Mouse (Mus musculus): Measurements from ENCODE around the gene Kif26b. TPM values are rescaled to one million over a fixed set of nuclear protein-coding genes. Genes with fewer than 3 reads are reported as not detected.

Gene Kif26b
- total and polyA plus RNA-seq, 3 experiments, result 0.04 to 0.16 TPM; not detected in 1

DNA sequence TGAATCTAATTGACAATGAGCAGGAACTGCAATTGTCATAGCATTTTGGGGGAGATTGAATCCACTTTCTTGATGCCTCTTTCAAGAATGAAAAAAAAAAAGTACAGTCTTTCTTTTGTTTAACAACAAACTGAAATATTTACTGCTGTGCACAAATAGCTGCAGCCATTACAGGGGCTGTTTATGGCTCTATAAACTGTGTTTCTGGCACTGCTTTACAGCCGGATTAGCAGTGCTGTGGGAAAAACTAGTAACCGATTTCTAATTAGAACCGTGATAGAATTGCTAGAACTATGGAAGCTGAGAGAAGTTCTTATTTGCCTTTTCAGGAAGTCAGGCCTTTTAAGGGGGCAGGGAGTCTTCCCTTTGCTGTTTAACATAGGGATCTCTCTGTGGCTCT is 342.1 kb downstream of the Kif26b start:
- ATAC-seq (ENCODE audit: extremely low read depth, insufficient number of reproducible peaks, low FRiP score, poor library complexity, severe bottlenecking) (no peak), DNase-seq (ENCODE audit: low spot score) (no peak)
- peaks cover 11% of the 10 kb centered on the region for H3K27me3 ChIP-seq (ENCODE audit: insufficient read depth, low read length)
- H3K4me3 ChIP-seq (ENCODE audit: low read depth, low read length), result no peak overlapping the region
- TF ChIP-seq TAL1 (conservative IDR thresholded peaks at IDR 0.05; ENCODE audit: low read depth, low read length) (no peak), CTCF (IDR thresholded peaks at IDR 0.05; ENCODE audit: low read depth, low read length) (no peak), GATA2 (IDR thresholded peaks at IDR 0.05; ENCODE audit: borderline replicate concordance, low read depth, low read length) (no peak)
- peaks cover 5% of the 10 kb centered on the region for H3K9me3 ChIP-seq (replicated peaks)
- no peaks in the 10 kb centered on the region for H3K36me3 ChIP-seq (replicated peaks)
- H3K4me1 ChIP-seq (ENCODE audit: insufficient read depth, low read depth, low read length), result no peaks in the 10 kb centered on the region

DNA sequence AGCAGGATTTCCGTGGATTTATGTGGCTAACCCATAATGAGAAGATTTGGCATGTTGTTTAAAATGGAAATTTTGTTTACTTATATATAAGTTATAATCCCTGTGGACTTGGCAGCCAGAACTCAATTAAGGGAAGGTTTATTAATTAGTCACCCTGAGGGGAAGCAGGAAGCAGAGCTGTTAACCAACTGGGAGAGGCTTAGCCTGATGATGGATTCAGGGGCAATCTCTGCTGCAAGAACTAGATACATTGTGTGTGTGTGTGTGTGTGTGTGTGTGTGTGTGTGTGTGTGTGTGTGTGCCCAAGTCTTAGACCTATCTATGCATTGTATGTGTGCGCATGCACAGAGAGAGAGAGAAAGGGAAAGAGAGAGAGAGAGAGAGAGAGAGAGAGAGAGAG is 348.0 kb downstream of the Kif26b start:
- no peak for DNase-seq (ENCODE audit: low spot score)
- Histone ChIP-seq H3K4me3 (ENCODE audit: low read depth, low read length) (no peak overlapping the region), H3K4me1 (ENCODE audit: insufficient read depth, low read depth, low read length) (no peaks in the 10 kb centered on the region), H3K9me3 (replicated peaks) (peaks cover 2% of the 10 kb centered on the region; the same call in 1 of the 2 replicates), H3K36me3 (replicated peaks) (no peaks in the 10 kb centered on the region), H3K27me3 (ENCODE audit: insufficient read depth, low read length) (no peaks in the 10 kb centered on the region; the same call in 1 of the 2 replicates)
- TF ChIP-seq POLR2AphosphoS5 (IDR thresholded peaks at IDR 0.05; ENCODE audit: insufficient replicate concordance, low read depth, low read length) (no peak), GATA1 (IDR thresholded peaks at IDR 0.05; ENCODE audit: borderline replicate concordance, low read length) (no peak), CTCF (IDR thresholded peaks at IDR 0.05; ENCODE audit: low read depth, low read length) (no peak), TAL1 (conservative IDR thresholded peaks at IDR 0.05; ENCODE audit: low read depth, low read length) (no peak), GATA2 (IDR thresholded peaks at IDR 0.05; ENCODE audit: borderline replicate concordance, low read depth, low read length) (no peak)
- ATAC-seq (ENCODE audit: extremely low read depth, insufficient number of reproducible peaks, low FRiP score, poor library complexity, severe bottlenecking), result no peak

DNA sequence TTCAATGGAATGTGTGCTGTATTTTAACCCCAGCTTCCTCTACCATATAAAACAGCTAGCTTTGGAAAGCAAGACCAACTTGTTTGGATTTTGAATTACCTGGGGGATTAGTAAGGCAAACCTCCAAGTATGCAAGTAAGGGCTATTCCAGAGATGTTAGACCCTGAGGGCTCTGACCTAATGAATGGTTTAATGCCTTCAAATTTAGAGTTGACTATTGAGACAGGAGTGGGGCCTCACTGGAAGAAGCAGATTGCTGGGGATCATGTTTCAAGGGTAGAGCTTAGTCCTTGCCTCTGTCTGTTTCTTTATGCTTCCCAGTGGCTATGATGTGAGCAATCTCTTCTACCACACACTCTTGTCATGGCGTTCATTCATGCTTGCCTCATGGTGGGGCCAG is 349.8 kb downstream of the Kif26b start:
- Histone ChIP-seq H3K27me3 (ENCODE audit: insufficient read depth, low read length) (peaks cover 3% of the 10 kb centered on the region; the same call in 1 of the 2 replicates), H3K4me1 (ENCODE audit: insufficient read depth, low read depth, low read length) (no peaks in the 10 kb centered on the region), H3K4me3 (ENCODE audit: low read depth, low read length) (no peak overlapping the region), H3K36me3 (replicated peaks) (no peaks in the 10 kb centered on the region), H3K9me3 (replicated peaks) (peaks cover 2% of the 10 kb centered on the region; the same call in 1 of the 2 replicates)
- DNase-seq (ENCODE audit: low spot score) (no peak), ATAC-seq (ENCODE audit: extremely low read depth, insufficient number of reproducible peaks, low FRiP score, poor library complexity, severe bottlenecking) (no peak)
- no peak for TF ChIP-seq POLR2AphosphoS5 (IDR thresholded peaks at IDR 0.05; ENCODE audit: insufficient replicate concordance, low read depth, low read length)
- TF ChIP-seq GATA2 (IDR thresholded peaks at IDR 0.05; ENCODE audit: borderline replicate concordance, low read depth, low read length), result no peak
- TF ChIP-seq CTCF (IDR thresholded peaks at IDR 0.05; ENCODE audit: low read depth, low read length), result no peak
- no peak for TF ChIP-seq TAL1 (conservative IDR thresholded peaks at IDR 0.05; ENCODE audit: low read depth, low read length)
- no peak for TF ChIP-seq GATA1 (IDR thresholded peaks at IDR 0.05; ENCODE audit: borderline replicate concordance, low read length)

DNA sequence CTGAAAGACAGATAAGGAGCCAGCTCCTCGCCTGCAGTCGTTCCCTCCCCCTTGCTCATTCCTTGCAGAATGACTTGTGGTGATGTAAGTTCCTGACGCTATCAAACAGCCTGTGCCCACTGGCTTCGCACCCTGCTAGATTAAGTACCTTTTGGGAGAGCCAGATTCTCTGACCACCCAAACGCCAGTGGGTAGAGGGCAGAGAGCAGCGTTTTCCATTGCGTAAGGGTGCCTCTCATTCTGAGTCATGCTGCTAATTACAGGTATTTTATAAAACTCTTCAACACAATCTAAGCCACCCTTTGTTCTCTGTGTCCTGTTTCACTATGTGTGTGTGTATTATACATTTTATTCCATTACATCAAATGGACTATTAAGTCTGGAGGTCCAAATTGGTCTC is 352.0 kb downstream of the Kif26b start:
- Histone ChIP-seq H3K4me3 (ENCODE audit: low read depth, low read length) (no peak overlapping the region), H3K36me3 (replicated peaks) (no peaks in the 10 kb centered on the region), H3K9me3 (replicated peaks) (no peaks in the 10 kb centered on the region), H3K27me3 (ENCODE audit: insufficient read depth, low read length) (peaks cover 8% of the 10 kb centered on the region; the same call in 1 of the 2 replicates), H3K4me1 (ENCODE audit: insufficient read depth, low read depth, low read length) (no peaks in the 10 kb centered on the region)
- no peak for DNase-seq (ENCODE audit: low spot score)
- TF ChIP-seq GATA2 (IDR thresholded peaks at IDR 0.05; ENCODE audit: borderline replicate concordance, low read depth, low read length) (no peak), TAL1 (conservative IDR thresholded peaks at IDR 0.05; ENCODE audit: low read depth, low read length) (no peak), CTCF (IDR thresholded peaks at IDR 0.05; ENCODE audit: low read depth, low read length) (no peak), POLR2AphosphoS5 (IDR thresholded peaks at IDR 0.05; ENCODE audit: insufficient replicate concordance, low read depth, low read length) (no peak), GATA1 (IDR thresholded peaks at IDR 0.05; ENCODE audit: borderline replicate concordance, low read length) (no peak)
- ATAC-seq (ENCODE audit: extremely low read depth, insufficient number of reproducible peaks, low FRiP score, poor library complexity, severe bottlenecking), result no peak

DNA sequence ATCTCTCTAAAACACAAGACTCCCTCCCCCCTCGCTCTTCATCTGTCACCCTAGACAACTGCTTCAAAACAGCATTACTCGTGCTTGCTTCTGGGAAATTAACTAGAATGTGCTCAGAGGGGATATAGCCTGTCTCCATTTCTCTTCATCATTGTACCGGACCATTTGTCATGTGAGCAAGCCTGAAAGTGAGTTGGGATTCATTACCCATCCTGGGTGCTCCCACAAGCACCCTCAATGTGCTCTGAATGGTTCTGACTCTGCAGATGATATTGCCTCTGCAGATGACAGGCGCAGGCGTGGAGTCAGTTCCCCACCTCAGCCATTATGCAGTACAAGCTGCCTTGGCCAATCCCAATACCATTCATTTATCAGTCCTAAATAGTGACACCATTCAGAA is 357.7 kb downstream of the Kif26b start:
- no peaks in the 10 kb centered on the region for H3K4me1 ChIP-seq (ENCODE audit: insufficient read depth, low read depth, low read length)
- no peak for DNase-seq (ENCODE audit: low spot score)
- H3K9me3 ChIP-seq (replicated peaks), result no peaks in the 10 kb centered on the region
- peaks cover 8% of the 10 kb centered on the region; the same call in 1 of the 2 replicates for H3K27me3 ChIP-seq (ENCODE audit: insufficient read depth, low read length)
- TF ChIP-seq GATA2 (IDR thresholded peaks at IDR 0.05; ENCODE audit: borderline replicate concordance, low read depth, low read length) (no peak), CTCF (IDR thresholded peaks at IDR 0.05; ENCODE audit: low read depth, low read length) (no peak)
- ATAC-seq (ENCODE audit: extremely low read depth, insufficient number of reproducible peaks, low FRiP score, poor library complexity, severe bottlenecking), result no peak
- no peak overlapping the region for H3K4me3 ChIP-seq (ENCODE audit: low read depth, low read length)
- H3K36me3 ChIP-seq (replicated peaks), result no peaks in the 10 kb centered on the region

DNA sequence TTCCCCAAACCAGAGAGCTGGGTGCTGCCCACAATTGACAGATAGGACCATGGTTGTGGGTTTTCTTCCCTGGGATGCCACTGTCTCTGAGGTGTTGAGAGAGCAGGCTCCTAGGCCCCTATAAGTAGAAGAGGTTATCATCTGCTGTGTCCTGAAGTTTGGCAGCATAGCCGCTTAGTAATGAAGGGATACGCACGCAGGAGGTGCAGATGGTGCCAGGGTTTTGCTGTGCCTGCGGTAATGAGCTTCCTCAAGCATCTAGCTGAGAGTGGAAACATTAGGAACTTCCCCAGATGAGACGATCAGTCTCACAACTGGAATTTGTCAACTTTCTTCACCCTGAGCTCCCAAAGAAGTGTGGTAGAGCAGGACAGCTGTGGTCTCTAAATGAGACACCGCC is 363.5 kb downstream of the Kif26b start:
- Histone ChIP-seq H3K27me3 (ENCODE audit: insufficient read depth, low read length) (no peaks in the 10 kb centered on the region), H3K9me3 (replicated peaks) (no peaks in the 10 kb centered on the region), H3K36me3 (replicated peaks) (no peaks in the 10 kb centered on the region), H3K4me3 (ENCODE audit: low read depth, low read length) (no peak overlapping the region), H3K4me1 (ENCODE audit: insufficient read depth, low read depth, low read length) (no peaks in the 10 kb centered on the region)
- TF ChIP-seq GATA2 (IDR thresholded peaks at IDR 0.05; ENCODE audit: borderline replicate concordance, low read depth, low read length) (no peak), GATA1 (IDR thresholded peaks at IDR 0.05; ENCODE audit: borderline replicate concordance, low read length) (no peak), CTCF (IDR thresholded peaks at IDR 0.05; ENCODE audit: low read depth, low read length) (no peak), TAL1 (conservative IDR thresholded peaks at IDR 0.05; ENCODE audit: low read depth, low read length) (no peak), POLR2AphosphoS5 (IDR thresholded peaks at IDR 0.05; ENCODE audit: insufficient replicate concordance, low read depth, low read length) (no peak)
- no peak for DNase-seq (ENCODE audit: low spot score)
- ATAC-seq (ENCODE audit: extremely low read depth, insufficient number of reproducible peaks, low FRiP score, poor library complexity, severe bottlenecking), result no peak

Data from G1E (cell line).